Mouse (Mus musculus) T-helper 17 cell (primary cell): ENCODE measurements at regions not wholly inside any gene's neighbourhood (a gene's known extent, or its start where the extent isn't known, plus 50 kb on each side); places are given as distances from the start of the nearest gene placed in this dataset.

Experiments used
- in situ Hi-C, 2 experiments: fragments of 300-600 bp; cut with MboI, MseI; formaldehyde crosslinking; loops; 1 replicate in 1 of 2; 2 replicates in 1 of 2; pipeline ENCODE4 v1.15.1; 2025; ENCODE audit warnings: high pct_unique_total_duplicates in 2 of 2

DNA sequence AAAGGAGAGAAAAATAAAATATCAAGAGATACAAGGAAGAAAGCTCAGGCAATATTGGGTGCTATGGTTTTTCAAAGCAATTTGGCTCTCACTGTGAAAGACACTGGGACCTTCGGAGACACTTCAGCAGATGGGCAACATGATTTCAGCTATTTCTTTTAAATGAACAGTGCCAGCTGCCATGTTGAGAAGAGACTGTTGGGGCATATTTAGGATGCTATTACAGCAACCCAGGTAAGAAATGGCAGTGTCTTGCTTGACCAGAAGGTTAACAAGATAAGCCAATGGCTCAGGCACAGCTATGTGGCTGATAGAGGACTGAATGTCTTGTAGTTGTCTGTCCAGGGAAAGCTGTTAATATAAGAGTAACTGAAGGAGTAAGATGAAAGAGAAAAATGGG, 348.6 kb downstream of the Ankrd7 start:
- in situ Hi-C loops: no loop called here

DNA sequence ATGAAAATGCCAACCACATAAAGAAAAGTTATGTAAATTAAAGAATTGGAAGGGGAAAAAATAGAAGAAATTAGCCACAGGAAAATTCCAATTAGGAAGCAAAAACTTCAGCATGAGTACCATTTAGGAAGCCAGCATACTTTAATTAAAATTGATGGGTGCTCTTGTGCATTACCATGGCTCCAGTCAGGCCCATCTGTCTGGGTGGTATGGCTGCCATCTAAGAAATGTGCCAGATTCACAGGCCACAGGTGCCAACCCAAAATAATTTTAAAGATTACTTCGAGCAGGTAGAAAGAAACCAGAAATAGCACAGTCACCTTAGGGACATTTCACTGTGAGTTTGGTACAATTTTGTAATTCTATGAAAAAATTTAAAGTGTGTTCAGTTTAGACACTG, 349.0 kb downstream of the Ankrd7 start:
- in situ Hi-C loops: no loop called here

DNA sequence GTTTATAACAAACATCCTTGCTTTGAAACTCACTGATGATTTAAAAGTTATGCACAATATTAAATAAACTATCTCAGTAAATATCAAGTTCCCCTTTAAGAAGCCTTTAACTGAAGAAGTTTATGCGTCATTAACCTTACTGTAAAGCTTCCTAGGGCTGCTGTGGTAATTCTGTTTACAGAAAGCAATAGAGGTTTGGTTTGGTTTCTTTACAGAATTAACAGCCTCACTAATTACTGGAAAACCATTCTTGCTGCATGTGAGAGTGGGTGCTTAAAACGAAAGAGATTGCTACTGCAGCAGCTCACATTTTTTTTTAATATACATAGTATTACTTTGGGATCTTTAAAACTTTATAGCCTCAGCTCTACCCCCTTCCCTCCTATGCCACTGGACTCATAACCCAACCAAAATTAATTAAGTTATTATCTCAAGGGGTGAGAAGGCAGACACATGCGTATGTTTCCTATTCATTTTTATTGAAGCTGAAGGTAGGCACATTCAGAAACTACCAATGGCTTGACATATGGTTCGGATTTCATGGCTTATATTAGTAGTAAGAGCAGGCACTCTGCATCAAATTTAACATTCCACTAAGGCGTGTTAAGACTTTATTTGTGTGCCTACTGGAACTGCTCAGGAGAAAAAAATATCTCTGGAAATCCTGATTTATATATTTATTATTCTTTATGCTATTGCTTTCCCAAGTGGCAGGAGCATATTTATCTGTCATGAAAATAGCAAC, 398.1 kb downstream of the Ankrd7 start:
- in situ Hi-C loops: no loop called here

DNA sequence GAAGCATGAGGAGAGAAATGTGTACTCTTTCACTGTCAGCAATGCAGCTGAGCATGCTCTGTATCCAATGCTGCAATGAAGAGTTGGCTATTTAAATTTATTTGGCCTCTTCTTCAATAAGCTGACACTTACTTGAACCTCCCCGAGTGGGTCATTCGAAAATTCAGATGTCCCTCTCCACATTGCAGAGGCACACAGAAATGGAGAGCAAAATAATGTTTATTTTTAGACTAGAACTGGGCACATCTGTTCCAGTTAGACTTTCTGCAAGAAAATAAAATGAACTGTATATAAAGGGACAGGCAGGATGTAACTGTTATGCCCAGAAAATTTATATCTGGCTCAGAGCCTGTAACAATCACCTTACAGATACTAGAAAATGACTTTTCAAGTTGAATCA, 407.1 kb downstream of the Ankrd7 start:
- in situ Hi-C loops: no loop called here

DNA sequence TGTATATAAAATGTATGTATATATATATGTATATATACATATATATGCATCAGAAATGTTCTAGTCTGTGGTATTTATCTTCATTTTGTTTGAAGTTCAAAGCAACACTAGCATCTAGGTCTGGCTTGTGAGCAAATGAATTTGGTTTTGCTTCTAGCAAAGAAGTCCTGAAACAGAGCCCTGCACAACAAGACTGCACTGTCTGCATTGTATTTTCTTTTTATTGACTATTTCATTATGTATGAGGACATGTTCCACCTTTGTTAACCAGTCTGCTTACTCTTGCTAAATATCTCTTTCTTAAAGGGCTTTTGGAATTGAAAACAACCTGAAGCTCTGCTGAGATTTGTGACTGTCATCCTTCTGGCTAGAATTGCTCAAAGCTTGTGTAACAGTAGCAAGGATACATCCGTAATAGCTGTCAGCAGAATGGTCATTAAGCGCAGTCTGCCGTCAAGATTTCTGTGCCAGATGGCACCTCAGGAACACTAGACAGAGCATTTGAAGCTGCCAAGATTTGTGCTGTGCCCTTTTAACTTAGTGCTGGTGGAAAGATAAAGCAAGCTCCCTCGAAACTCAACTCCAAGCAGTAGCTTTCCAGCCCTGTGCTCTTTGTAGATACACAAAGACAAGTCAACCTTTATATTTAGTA, 416.7 kb downstream of the Ankrd7 start:
- in situ Hi-C loops: loop anchor here in 1 of 2 experiments (10.0 kb wide), 1 partner anchor 1202 kb away; no protein-coding TSS in a partner anchor

DNA sequence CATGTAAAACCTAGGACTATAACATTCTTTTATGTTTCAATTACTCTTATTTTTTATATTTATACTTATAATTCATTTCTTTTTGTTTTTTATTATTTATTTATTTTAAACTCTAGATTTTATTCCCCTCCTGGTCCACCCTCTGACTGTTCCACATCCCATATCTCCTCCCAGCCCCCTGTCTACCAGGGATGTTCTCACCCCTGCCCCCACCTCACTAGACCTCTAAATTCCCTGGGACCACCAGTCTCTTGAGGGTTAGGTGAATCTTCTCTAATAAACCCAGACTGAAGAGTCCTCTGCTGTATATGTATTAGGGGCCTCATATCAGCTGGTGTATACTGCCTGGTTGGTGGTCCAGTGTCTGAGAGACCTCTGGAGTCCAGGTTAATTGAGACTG, 466.5 kb downstream of the Ankrd7 start:
- in situ Hi-C loops: no loop called here

DNA sequence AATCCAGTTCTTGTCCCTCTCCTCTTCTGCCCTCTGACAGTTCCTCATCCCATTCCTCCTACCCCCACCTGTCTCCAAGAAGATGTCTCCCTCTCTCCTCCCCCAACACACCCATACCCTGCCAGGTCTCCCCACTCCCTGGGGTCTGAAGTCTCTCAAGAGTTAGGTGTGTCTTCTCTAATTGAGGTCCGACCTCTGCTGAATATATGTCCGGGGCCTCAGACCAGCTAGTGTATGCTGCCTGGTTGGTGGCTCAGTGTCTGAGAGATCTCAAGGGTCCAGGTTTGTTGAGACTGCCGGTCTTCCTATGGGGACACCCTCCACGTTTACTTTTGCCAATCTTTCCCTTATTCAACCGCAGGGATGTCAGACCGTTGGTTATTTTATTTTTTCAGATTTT, 469.5 kb downstream of the Ankrd7 start:
- in situ Hi-C loops: no loop called here

DNA sequence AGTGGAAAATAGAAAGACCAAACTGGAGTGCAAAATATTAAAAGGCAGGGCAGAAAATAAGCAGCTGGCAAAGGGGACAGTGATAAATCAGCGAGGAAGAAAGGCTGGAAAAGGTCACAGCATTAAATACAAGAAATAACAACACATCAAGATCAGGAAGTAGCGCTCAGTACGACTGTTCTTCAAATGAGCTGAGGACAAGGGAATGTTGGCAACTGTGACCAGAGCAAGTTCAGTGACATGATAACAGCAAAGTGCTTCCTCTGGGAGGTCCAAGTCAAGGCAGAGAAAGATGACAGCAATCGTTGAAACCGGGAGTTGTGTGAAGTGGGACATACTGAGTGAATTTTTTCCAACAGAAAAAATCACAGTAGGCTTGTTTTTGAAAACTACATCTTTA, 472.4 kb downstream of the Ankrd7 start:
- in situ Hi-C loops: no loop called here
